Comparison of ENCODE assay signal across 8 mouse cellular contexts in the genomic region with DNA sequence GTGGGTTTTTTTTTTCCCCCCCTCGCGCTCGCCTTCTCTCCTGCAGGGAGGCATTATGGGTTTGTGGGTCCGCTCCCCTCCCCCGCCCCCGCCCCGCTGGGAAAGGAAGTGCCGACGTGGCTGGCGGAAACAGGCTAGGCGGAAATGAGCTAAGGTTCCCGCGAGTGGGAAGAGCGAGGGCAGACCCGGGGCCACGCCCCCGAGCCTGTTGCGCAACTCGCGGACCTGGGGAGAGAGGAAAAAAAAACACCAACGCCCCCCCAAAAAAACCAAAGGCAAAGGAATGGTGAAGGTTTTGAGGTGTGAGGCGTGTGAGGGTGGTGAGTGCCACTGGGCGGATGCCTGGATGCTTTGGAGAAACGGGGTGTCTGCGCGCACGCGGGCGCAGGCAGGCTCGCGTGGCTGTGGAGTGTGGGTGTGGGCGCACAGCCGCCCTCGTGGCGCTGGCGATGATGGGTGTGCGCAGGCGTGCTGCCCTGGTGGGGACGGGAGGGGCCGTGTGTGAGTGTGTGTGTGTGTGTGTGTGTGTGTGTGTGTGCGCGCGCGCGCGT. TPM values are rescaled to one million over a fixed set of nuclear protein-coding genes. Genes with fewer than 3 reads are reported as not detected.
DNase-seq lines count a peak whose midpoint lies in the region; ATAC-seq and TF ChIP-seq lines count a peak whose summit lies in the region.

No protein-coding gene starts in this region.

- H3K4me2 ChIP-seq in forebrain, embryonic 14.5 days (ENCODE audit: low read length), result peak overlapping the region; percentile 56

- no peak for TF ChIP-seq CTCF in left cerebral cortex, adult 2 months (IDR thresholded peaks at IDR 0.05)

- DNase-seq in ES-CJ7 (ENCODE audit: low read depth, low spot score), result peak; percentile 75
- peak; percentile 36 for DNase-seq in c-Kit-negative CD71-positive TER-119-positive erythroid progenitor cells, embryonic 14.5 days (ENCODE audit: low read depth, low spot score)
- DNase-seq in forebrain, embryonic 14.5 days (ENCODE audit: low spot score), result peak; percentile 78
- peak; percentile 62 to 70 for DNase-seq in left cerebral cortex, adult 2 months (ENCODE audit: extremely low spot score in 1 of 2, low spot score in 2 of 2)
- DNase-seq in lung, postnatal 4 days, result peak; percentile 85 to 91
- DNase-seq in right cerebral cortex, adult 2 months (ENCODE audit: low spot score in 2 of 2), result peak; percentile 68 to 72
- peak; percentile 48 for DNase-seq in urinary bladder, postnatal 10 days (ENCODE audit: low spot score)

- ATAC-seq in forebrain, embryonic 14.5 days, result peak; percentile 76
- peak; percentile 23 to 82; a peak in 3 of 4 replicates for ATAC-seq in hematopoietic stem cell, adult 5-6 weeks (replicated peaks in 1 of 2; ENCODE audit: insufficient read depth in 1 of 2, low FRiP score in 2 of 2, low TSS enrichment in 1 of 2, low read depth in 1 of 2, poor library complexity in 2 of 2, severe bottlenecking in 2 of 2)

- WGBS in forebrain, embryonic 14.5 days, result 36% methylated on average over 46 of the region's 46 CpGs

- H3K27ac ChIP-seq in forebrain, embryonic 14.5 days (ENCODE audit: low read depth, low read length), result peak overlapping the region; percentile 86
- H3K27ac ChIP-seq in left cerebral cortex, adult 2 months, result peak overlapping the region; percentile 93

- no peaks in the 10 kb centered on the region for H3K27me3 ChIP-seq in forebrain, embryonic 14.5 days (replicated peaks; ENCODE audit: control insufficient read depth, insufficient read depth, low read length)

- H3K9me3 ChIP-seq in forebrain, embryonic 14.5 days (replicated peaks; ENCODE audit: control insufficient read depth, low read length), result no peaks in the 10 kb centered on the region

- 0 out of 2 replicates have a peak, but pooled peaks cover 3% of the 10 kb centered on the region for H3K36me3 ChIP-seq in forebrain, embryonic 14.5 days (ENCODE audit: control insufficient read depth, insufficient read depth, low read length)

- peak overlapping the region; percentile 52 for H3K9ac ChIP-seq in forebrain, embryonic 14.5 days (ENCODE audit: low read length)

- intact Hi-C loops in left cerebral cortex, adult 2 months (cut with DNase I), result loop anchor here (1.0 to 5.0 kb wide), 5 partner anchors 33 to 276 kb away; no protein-coding TSS in a partner anchor

- H3K4me3 ChIP-seq in forebrain, embryonic 14.5 days (ENCODE audit: low read depth, low read length), result peak overlapping the region; percentile 52
- H3K4me3 ChIP-seq in left cerebral cortex, adult 2 months, result peak overlapping the region; percentile 60

- H3K4me1 ChIP-seq in forebrain, embryonic 14.5 days (ENCODE audit: control insufficient read depth, insufficient read depth, low read length), result peaks cover 7% of the 10 kb centered on the region; the same call in 1 of the 2 replicates

RNA-seq across cellular contexts. Expression of gene Morf4l2, which starts 1.8 kb away (rescaled TPM):
- polyA plus RNA-seq in forebrain, embryonic 14.5 days (2014; fragmentation: Nextera tagmentation; extraction: Ambion mirVana), result 633 and 666 TPM in 2 replicates
- total RNA-seq in hematopoietic stem cell, adult 5-6 weeks (2017), result 464 and 594 TPM in 2 replicates
- total RNA-seq in left cerebral cortex, adult 2 months (2021), result 100 to 1,000 TPM; 325 to 327 TPM

RNA-seq across cellular contexts. Expression of gene Tceal1, which starts 33.9 kb away (rescaled TPM):
- 23.3 and 24.9 TPM in 2 replicates for polyA plus RNA-seq in forebrain, embryonic 14.5 days (2014; fragmentation: Nextera tagmentation; extraction: Ambion mirVana)
- total RNA-seq in hematopoietic stem cell, adult 5-6 weeks (2017), result 4.5 and 5.4 TPM in 2 replicates
- total RNA-seq in left cerebral cortex, adult 2 months (2021), result 10 to 100 TPM; 14.1 to 16.6 TPM

RNA-seq across cellular contexts. Expression of gene Glra4, which starts 38.2 kb away (rescaled TPM):
- polyA plus RNA-seq in forebrain, embryonic 14.5 days (2014; fragmentation: Nextera tagmentation; extraction: Ambion mirVana), result not detected in 2 replicates
- not detected in 2 replicates for total RNA-seq in hematopoietic stem cell, adult 5-6 weeks (2017)
- total RNA-seq in left cerebral cortex, adult 2 months (2021), result under 1 TPM in 1 of 2 experiments, not detected in 1; 0.89 TPM

Comparison
In these comparisons a context has a peak if more than half of its experiments do, and no peak if none do; other contexts are left out.
1. Peak in every context shown above with its lines: DNase-seq, ATAC-seq, H3K4me3 ChIP-seq and H3K27ac ChIP-seq.
2. DNase-seq: peak in every context shown above with its lines; median percentile 88 in lung, postnatal 4 days; 78 in forebrain, embryonic 14.5 days; 75 in ES-CJ7; 70 in right cerebral cortex, adult 2 months; 66 in left cerebral cortex, adult 2 months; 48 in urinary bladder, postnatal 10 days; 36 in c-Kit-negative CD71-positive TER-119-positive erythroid progenitor cells, embryonic 14.5 days.